Mouse (Mus musculus): ENCODE measurements at regions not wholly inside any gene's neighbourhood (a gene's known extent, or its start where the extent isn't known, plus 50 kb on each side); places are given as distances from the start of the nearest gene placed in this dataset.
A peak's percentile ranks its signal among the peaks of the same experiment; 100 is the strongest.

GRCm38 (mm10) chrX:52221016-52221415 lies 56.0 kb upstream of the Gpc4 start:
- no peak for DNase-seq (ENCODE audit: low spot score)

- peak; percentile 39 for DNase-seq (ENCODE audit: low spot score)
Observed at GRCm38 (mm10) chrX:52217189-52217789, 52.2 kb upstream of the Gpc4 start.
